Mouse (Mus musculus) heart, postnatal 36 days (tissue): ENCODE measurements around the gene Vmn1r148. TPM values are rescaled to one million over a fixed set of nuclear protein-coding genes. Genes with fewer than 3 reads are reported as not detected.
"Not testable (repeated sequence)": the region's sequence is repeated elsewhere in the genome, so short reads cannot be mapped to it uniquely, and the experiment has no call there.

Source experiments
- DNase-seq, 2 experiments: peaks; one replicate each; pipeline ENCODE4 v3.0.0; 2021 to 2022
- intact Hi-C: fragments of 180-260 bp; cut with DNase I; formaldehyde crosslinking; loops from one replicate; pipeline ENCODE4 v1.15.1; 2025
- total RNA-seq, 2 experiments: library from RNA; stranded (reverse); gene quantifications; 2 replicates each; pipeline ENCODE4 v1.2.3; 2021

Vmn1r148 gene
- total RNA-seq = not detected

DNA sequence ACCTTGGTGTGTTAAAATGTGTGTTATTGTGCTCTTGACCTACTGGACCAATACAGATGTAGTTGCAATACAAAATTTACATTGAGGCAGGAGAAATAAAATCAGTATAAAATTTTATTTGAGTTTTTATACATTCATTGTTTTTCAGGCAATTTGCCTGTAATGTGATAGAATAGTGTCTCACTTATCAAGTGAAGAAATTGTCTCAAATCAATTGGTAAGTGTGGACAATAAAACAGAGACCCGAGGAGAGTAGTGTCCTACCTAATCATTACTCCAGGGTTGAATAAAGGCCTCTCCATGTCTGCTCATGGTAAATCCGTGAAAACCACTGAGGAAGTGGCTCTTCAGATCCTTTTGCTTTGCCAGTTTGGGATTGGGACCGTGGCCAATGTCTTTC is at the start of gene Vmn1r148:
Gene Vmn1r148 (plus strand): TSS at position 301 of the 400 bp plus-strand sequence.
- intact Hi-C loops, DNase-seq: not testable (repeated sequence)

DNA sequence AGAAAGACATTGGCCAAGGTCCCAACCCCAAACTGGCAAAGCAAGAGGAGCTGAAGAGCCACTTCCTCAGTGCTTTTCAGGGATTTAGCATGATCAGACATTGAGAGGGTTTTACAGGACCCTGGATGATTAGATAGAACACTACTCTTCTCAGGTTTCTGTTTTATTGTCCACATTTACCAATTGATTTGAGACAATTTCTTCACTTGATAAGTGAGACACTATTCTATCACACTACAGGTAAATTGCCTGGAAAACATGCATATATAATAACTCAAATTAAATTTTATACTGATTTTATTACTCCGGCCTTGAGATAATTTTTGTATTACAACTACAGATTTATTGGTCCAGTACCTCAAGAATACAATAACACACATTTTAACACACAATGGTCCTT is 42.4 kb upstream of the Vmn1r148 start, which contains the start of gene Gm8660:
Gene Gm8660 (minus strand): TSS at position 101 of the 400 bp plus-strand sequence.
- intact Hi-C loops, DNase-seq: not testable (repeated sequence)

- DNase-seq, intact Hi-C loops: not testable (repeated sequence)
Measured at GRCm38 (mm10) chr7:22438129-22438528, 24.7 kb downstream of the Vmn1r148 start, which contains the start of gene Vmn1r149. Gene Vmn1r149 (minus strand): TSS chr7:22438229.

DNA sequence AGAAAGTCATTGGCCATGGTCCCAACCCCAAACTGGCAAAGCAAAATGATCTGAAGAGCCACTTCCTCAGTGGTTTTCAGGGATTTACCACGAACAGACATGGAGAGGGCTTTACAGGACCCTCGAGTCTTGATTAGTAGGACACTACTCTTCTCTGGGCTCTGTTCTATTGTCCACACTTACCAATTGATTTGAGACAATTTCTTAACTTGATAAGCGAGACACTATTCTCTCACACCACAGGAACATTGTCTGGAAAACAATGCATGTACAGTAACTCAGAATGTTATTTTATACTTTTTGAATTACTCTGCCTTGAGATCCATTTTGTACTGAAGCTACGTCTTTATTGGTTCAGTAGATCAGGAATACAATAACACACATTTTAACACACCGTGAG is 50.6 kb downstream of the Vmn1r148 start, which contains the start of gene Gm10665:
Gene Gm10665 (minus strand): TSS at position 101 of the 400 bp plus-strand sequence.
- DNase-seq, intact Hi-C loops: not testable (repeated sequence)

Other genes with a start within 250 kb of the Vmn1r148 start
- not detected for gene Vmn1r142, start 249.5 kb upstream of the Vmn1r148 start, total RNA-seq
- gene Vmn1r143, start 224.2 kb upstream of the Vmn1r148 start, total RNA-seq = not detected
- gene Gm8653, start 212.3 kb upstream of the Vmn1r148 start, total RNA-seq = not detected
- gene Gm8453, start 184.1 kb upstream of the Vmn1r148 start, total RNA-seq = not detected
- gene Gm4187, start 83.9 kb upstream of the Vmn1r148 start, total RNA-seq = not detected
- not detected for gene Gm8660, start 42.5 kb upstream of the Vmn1r148 start, total RNA-seq
- not detected for gene Vmn1r149, start 24.6 kb downstream of the Vmn1r148 start, total RNA-seq
- gene Gm10665, start 50.5 kb downstream of the Vmn1r148 start, total RNA-seq = not detected
- gene Vmn1r151, start 86.1 kb downstream of the Vmn1r148 start, total RNA-seq = not detected
- not detected for gene Vmn1r152, start 109.4 kb downstream of the Vmn1r148 start, total RNA-seq
- gene Gm8677, start 121.3 kb downstream of the Vmn1r148 start, total RNA-seq = not detected
- not detected for gene Gm4201, start 151.8 kb downstream of the Vmn1r148 start, total RNA-seq
- not detected for gene Gm4565, start 174.5 kb downstream of the Vmn1r148 start, total RNA-seq
- not detected for gene Vmn1r155, start 244.4 kb downstream of the Vmn1r148 start, total RNA-seq